Mouse (Mus musculus) cerebellum, adult 8-10 months (tissue): ENCODE results near the gene Gm5916.

ENCODE experiments used
- DNase-seq: peaks from one replicate; pipeline ENCODE4 v3.0.0; 2022

Gene Gm5916

GRCm38 (mm10) chr9:36128679-36129078 lies at the start of gene Gm5916:
Gene Gm5916, minus strand, starts transcription at chr9:36128779.
- DNase-seq, result no peak
